Mouse (Mus musculus) splenic B cell, adult 2 months (primary cell): ENCODE measurements around the gene Nup107.

Source experiments
- DNase-seq: peaks from one replicate; pipeline ENCODE4 v3.0.0-alpha.2; 2011; ENCODE audit warnings: low read depth, low spot score
- H3K27me3 ChIP-seq: 2 replicates; pipeline ENCODE4 v1.6.1; 2012; ENCODE audit warnings: mild to moderate bottlenecking, low read length, moderate library complexity, mixed read lengths; ENCODE audit not compliant: control insufficient read depth, poor library complexity, insufficient read depth, severe bottlenecking
- H3K36me3 ChIP-seq: 2 replicates; pipeline ENCODE4 v1.6.1; 2012; ENCODE audit warnings: mild to moderate bottlenecking, low read length, moderate library complexity, mixed read lengths; ENCODE audit not compliant: control insufficient read depth, poor library complexity, insufficient read depth, severe bottlenecking

The Nup107 gene

GRCm38 (mm10) chr10:117792141-117793091 is at the start of gene Nup107:
Gene Nup107 (minus strand): TSS chr10:117792705.
- H3K27me3 ChIP-seq: no peaks in the 10 kb centered on the region
- H3K36me3 ChIP-seq: peaks cover 2% of the 10 kb centered on the region; the same call in 1 of the 2 replicates
- DNase-seq: peak; percentile 100

GRCm38 (mm10) chr10:117841765-117842164 is 49.3 kb upstream of the Nup107 start:
- no peak for DNase-seq
- Histone ChIP-seq H3K36me3 (no peaks in the 10 kb centered on the region), H3K27me3 (no peaks in the 10 kb centered on the region)

- H3K36me3 ChIP-seq: no peaks in the 10 kb centered on the region
- H3K27me3 ChIP-seq: no peaks in the 10 kb centered on the region
- no peak for DNase-seq
Observed at GRCm38 (mm10) chr10:117840431-117840995, 48.0 kb upstream of the Nup107 start.

- Histone ChIP-seq H3K36me3 (no peaks in the 10 kb centered on the region), H3K27me3 (no peaks in the 10 kb centered on the region)
- no peak for DNase-seq
Observed at GRCm38 (mm10) chr10:117839737-117840136, 47.2 kb upstream of the Nup107 start.

- DNase-seq: peak; percentile 51
- Histone ChIP-seq H3K36me3 (no peaks in the 10 kb centered on the region), H3K27me3 (no peaks in the 10 kb centered on the region)
Observed at GRCm38 (mm10) chr10:117838924-117839323, 46.4 kb upstream of the Nup107 start.

- peak; percentile 73 for DNase-seq
- Histone ChIP-seq H3K27me3 (no peaks in the 10 kb centered on the region), H3K36me3 (no peaks in the 10 kb centered on the region)
Observed at GRCm38 (mm10) chr10:117836354-117836753, 43.8 kb upstream of the Nup107 start.

GRCm38 (mm10) chr10:117835453-117835852 is 42.9 kb upstream of the Nup107 start:
- no peak for DNase-seq
- H3K27me3 ChIP-seq: no peaks in the 10 kb centered on the region
- H3K36me3 ChIP-seq: no peaks in the 10 kb centered on the region

- Histone ChIP-seq H3K27me3 (no peaks in the 10 kb centered on the region), H3K36me3 (peaks cover 2% of the 10 kb centered on the region; the same call in 1 of the 2 replicates)
- peak; percentile 56 for DNase-seq
Observed at GRCm38 (mm10) chr10:117830797-117831196, 38.3 kb upstream of the Nup107 start.

GRCm38 (mm10) chr10:117829472-117830155 is 37.1 kb upstream of the Nup107 start:
- H3K36me3 ChIP-seq: peaks cover 2% of the 10 kb centered on the region; the same call in 1 of the 2 replicates
- H3K27me3 ChIP-seq: no peaks in the 10 kb centered on the region
- peak; percentile 81 for DNase-seq

GRCm38 (mm10) chr10:117829022-117829421 is 36.5 kb upstream of the Nup107 start:
- Histone ChIP-seq H3K36me3 (peaks cover 2% of the 10 kb centered on the region; the same call in 1 of the 2 replicates), H3K27me3 (no peaks in the 10 kb centered on the region)
- no peak for DNase-seq

- no peaks in the 10 kb centered on the region for H3K27me3 ChIP-seq
- DNase-seq: no peak
- peaks cover 2% of the 10 kb centered on the region; the same call in 1 of the 2 replicates for H3K36me3 ChIP-seq
Observed at GRCm38 (mm10) chr10:117828536-117828935, 36.0 kb upstream of the Nup107 start.

GRCm38 (mm10) chr10:117824647-117825046 is 32.1 kb upstream of the Nup107 start:
- H3K27me3 ChIP-seq: no peaks in the 10 kb centered on the region
- peaks cover 21% of the 10 kb centered on the region for H3K36me3 ChIP-seq
- no peak for DNase-seq

- peaks cover 24% of the 10 kb centered on the region for H3K36me3 ChIP-seq
- H3K27me3 ChIP-seq: no peaks in the 10 kb centered on the region
- no peak for DNase-seq
Observed at GRCm38 (mm10) chr10:117824139-117824538, 31.6 kb upstream of the Nup107 start.

GRCm38 (mm10) chr10:117823321-117823720 is 30.8 kb upstream of the Nup107 start:
- H3K36me3 ChIP-seq: peaks cover 27% of the 10 kb centered on the region
- H3K27me3 ChIP-seq: no peaks in the 10 kb centered on the region

GRCm38 (mm10) chr10:117818600-117818999 is 26.1 kb upstream of the Nup107 start:
- DNase-seq: no peak
- Histone ChIP-seq H3K27me3 (no peaks in the 10 kb centered on the region), H3K36me3 (peaks cover 32% of the 10 kb centered on the region)

More at GRCm38 (mm10) chr10:117823321-117823720, 30.8 kb upstream of the Nup107 start:
- no peak for DNase-seq
